Mouse (Mus musculus) gastrocnemius, postnatal 36 days (tissue): Measurements from ENCODE around the gene Ryr2. TPM values are rescaled to one million over a fixed set of nuclear protein-coding genes. Genes with fewer than 3 reads are reported as not detected.

ENCODE experiments used
- DNase-seq, 2 experiments: peaks; one replicate each; pipeline ENCODE4 v3.0.0; 2022
- intact Hi-C: fragments of 180-260 bp; cut with DNase I; formaldehyde crosslinking; loops from one replicate; pipeline ENCODE4 v1.15.1; 2025
- total RNA-seq, 2 experiments: library from RNA; stranded (reverse); gene quantifications; 2 replicates each; pipeline ENCODE4 v1.2.3; 2021

Ryr2 gene
- total RNA-seq, 2 experiments from 2014 or later, result 0.10 to 0.12 TPM

- intact Hi-C loops, result no loop called here
- DNase-seq, result no peak
Observed at GRCm38 (mm10) chr13:12042891-12043491, 63.8 kb downstream of the Ryr2 start.

- intact Hi-C loops, result no loop called here
- DNase-seq, result no peak
Observed at GRCm38 (mm10) chr13:12039967-12040366, 66.8 kb downstream of the Ryr2 start.

GRCm38 (mm10) chr13:12038676-12039075 lies 68.1 kb downstream of the Ryr2 start:
- DNase-seq, result no peak
- intact Hi-C loops, result no loop called here

- DNase-seq, result no peak
- intact Hi-C loops, result no loop called here
Observed at GRCm38 (mm10) chr13:12037241-12037640, 69.5 kb downstream of the Ryr2 start.

- intact Hi-C loops, result no loop called here
- no peak for DNase-seq
Observed at GRCm38 (mm10) chr13:12036834-12037233, 69.9 kb downstream of the Ryr2 start.

GRCm38 (mm10) chr13:12033914-12034313 lies 72.8 kb downstream of the Ryr2 start:
- no peak for DNase-seq
- intact Hi-C loops, result no loop called here

- intact Hi-C loops, result no loop called here
- no peak for DNase-seq
Observed at GRCm38 (mm10) chr13:12033272-12033671, 73.5 kb downstream of the Ryr2 start.

GRCm38 (mm10) chr13:12029841-12030240 lies 76.9 kb downstream of the Ryr2 start:
- DNase-seq, result no peak
- intact Hi-C loops, result no loop called here

GRCm38 (mm10) chr13:12029326-12029725 lies 77.4 kb downstream of the Ryr2 start:
- intact Hi-C loops, result no loop called here

GRCm38 (mm10) chr13:12018046-12018445 lies 88.7 kb downstream of the Ryr2 start:
- intact Hi-C loops, result no loop called here
- no peak for DNase-seq

More at GRCm38 (mm10) chr13:12029326-12029725, 77.4 kb downstream of the Ryr2 start:
- no peak for DNase-seq

- intact Hi-C loops, result no loop called here
- DNase-seq, result no peak
Observed at GRCm38 (mm10) chr13:12013986-12014385, 92.8 kb downstream of the Ryr2 start.

GRCm38 (mm10) chr13:12008995-12009689 lies 97.6 kb downstream of the Ryr2 start:
- intact Hi-C loops, result no loop called here
- DNase-seq, result no peak

- no peak for DNase-seq
- intact Hi-C loops, result no loop called here
Observed at GRCm38 (mm10) chr13:12007579-12007978, 99.2 kb downstream of the Ryr2 start.

- intact Hi-C loops, result no loop called here
- DNase-seq, result no peak
Observed at GRCm38 (mm10) chr13:12001891-12002294, 104.9 kb downstream of the Ryr2 start.

- intact Hi-C loops, result no loop called here
- DNase-seq, result no peak
Observed at GRCm38 (mm10) chr13:11999851-12000250, 106.9 kb downstream of the Ryr2 start.

- intact Hi-C loops, result no loop called here
- no peak for DNase-seq
Observed at GRCm38 (mm10) chr13:11997366-11997765, 109.4 kb downstream of the Ryr2 start.

- DNase-seq, result no peak
- intact Hi-C loops, result no loop called here
Observed at GRCm38 (mm10) chr13:11987556-11987955, 119.2 kb downstream of the Ryr2 start.

- no peak for DNase-seq
- intact Hi-C loops, result no loop called here
Observed at GRCm38 (mm10) chr13:11985056-11985455, 121.7 kb downstream of the Ryr2 start.

GRCm38 (mm10) chr13:11978997-11979396 lies 127.7 kb downstream of the Ryr2 start:
- no peak for DNase-seq
- intact Hi-C loops, result no loop called here

- intact Hi-C loops, result no loop called here
- DNase-seq, result no peak
Observed at GRCm38 (mm10) chr13:11978359-11978758, 128.4 kb downstream of the Ryr2 start.

GRCm38 (mm10) chr13:11977606-11978005 lies 129.1 kb downstream of the Ryr2 start:
- intact Hi-C loops, result no loop called here
- DNase-seq, result no peak

- DNase-seq, result no peak
- intact Hi-C loops, result no loop called here
Observed at GRCm38 (mm10) chr13:11964391-11964790, 142.4 kb downstream of the Ryr2 start.
